Mouse (Mus musculus): ENCODE data around the gene Gm4846.

DNA sequence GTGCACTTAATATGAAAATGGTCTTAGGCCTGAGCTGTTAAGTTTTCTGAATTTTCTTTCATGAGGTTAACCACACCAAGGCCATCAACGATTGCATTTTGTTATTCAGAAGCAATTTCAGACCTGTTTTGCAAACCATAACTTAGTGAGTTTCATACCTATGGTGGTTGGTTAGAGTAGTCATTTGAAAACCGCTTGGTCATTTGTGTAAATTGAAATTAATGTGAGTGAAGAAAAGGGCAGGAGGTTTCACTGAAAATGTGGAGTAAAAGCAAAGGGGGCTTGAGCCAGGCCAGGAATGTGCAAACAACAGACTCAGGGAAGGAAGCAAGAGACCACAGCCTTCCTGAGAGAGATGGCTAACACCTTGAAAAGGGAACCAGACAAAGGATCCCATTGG lies 17.9 kb downstream of the Gm4846 start:
- TF ChIP-seq POLR2A (IDR thresholded peaks at IDR 0.05; ENCODE audit: low read depth, low read length) = no peak
- no peak for TF ChIP-seq CTCF (IDR thresholded peaks at IDR 0.05; ENCODE audit: extremely low read depth, insufficient read length, insufficient replicate concordance, low read depth, low read length)

All from small intestine, adult 2 months (tissue).